Mouse (Mus musculus) G1E (cell line): ENCODE results near the gene AU040320. TPM values are rescaled to one million over a fixed set of nuclear protein-coding genes. Genes with fewer than 3 reads are reported as not detected.

Experiments used
- ATAC-seq: 2 replicates; pipeline ENCODE4 v1.8.0; 2016; ENCODE audit warnings: mild to moderate bottlenecking; ENCODE audit not compliant: insufficient number of reproducible peaks, poor library complexity, low FRiP score, severe bottlenecking; ENCODE audit errors: extremely low read depth
- DNase-seq: peaks from one replicate; pipeline ENCODE4 v3.0.0; 2012; ENCODE audit warnings: low spot score
- H3K27me3 ChIP-seq: 2 replicates; pipeline ENCODE4 v1.6.1; 2012; ENCODE audit warnings: mild to moderate bottlenecking, low read length, inconsistent platforms; ENCODE audit not compliant: insufficient read depth
- H3K36me3 ChIP-seq: replicated peaks from 2 replicates; pipeline ENCODE3; 2012; ENCODE audit warnings: mild to moderate bottlenecking, inconsistent platforms
- H3K4me1 ChIP-seq: 2 replicates; pipeline ENCODE4 v1.6.1; 2012; ENCODE audit warnings: low read depth, low read length, inconsistent platforms, mixed read lengths; ENCODE audit not compliant: insufficient read depth
- H3K4me3 ChIP-seq: 2 replicates; pipeline ENCODE4 v1.5.1; 2012; ENCODE audit warnings: low read depth, mild to moderate bottlenecking, inconsistent platforms, low read length, moderate library complexity, mixed read lengths
- H3K9me3 ChIP-seq: replicated peaks from 2 replicates; pipeline ENCODE4 v1.6.1; 2012; ENCODE audit warnings: inconsistent platforms
- CTCF ChIP-seq: IDR thresholded peaks from 2 replicates; pipeline ENCODE4 v1.5.1; 2012; ENCODE audit warnings: low read depth, low read length, inconsistent platforms, mixed read lengths
- GATA1 ChIP-seq: IDR thresholded peaks from 2 replicates; pipeline ENCODE4 v1.6.1; 2012; ENCODE audit warnings: borderline replicate concordance, low read length, inconsistent platforms, mixed read lengths
- GATA2 ChIP-seq: IDR thresholded peaks from 2 replicates; pipeline ENCODE4 v1.6.1; 2012; ENCODE audit warnings: low read depth, low read length, inconsistent platforms, borderline replicate concordance
- POLR2AphosphoS5 ChIP-seq: IDR thresholded peaks from 2 replicates; pipeline ENCODE4 v1.6.1; 2012; ENCODE audit warnings: low read depth, low read length, inconsistent platforms; ENCODE audit not compliant: insufficient replicate concordance
- TAL1 ChIP-seq: conservative IDR thresholded peaks from 2 replicates; pipeline ENCODE4 v1.6.1; 2012; ENCODE audit warnings: low read depth, low read length, inconsistent platforms, mixed read lengths
- polyA plus RNA-seq: library from polyadenylated mRNA; stranded (reverse); fragments of >175 nt; gene quantifications from 2 replicates; pipeline ENCODE4 v1.2.3, GENCODE M21; 2012
- total RNA-seq, 2 experiments: library from RNA; stranded (forward) in 1 of 2; stranded (reverse) in 1 of 2; fragments of 200-1000 nt in 1 of 2; fragments of >200 nt in 1 of 2; fragmentation: Nextera tagmentation in 1 of 2; gene quantifications; 2 replicates each; pipeline ENCODE4 v1.2.3; 2014 to 2017

Gene AU040320
- total and polyA plus RNA-seq, 3 experiments, result 15.5 to 41.5 (median 21.8) TPM

DNA sequence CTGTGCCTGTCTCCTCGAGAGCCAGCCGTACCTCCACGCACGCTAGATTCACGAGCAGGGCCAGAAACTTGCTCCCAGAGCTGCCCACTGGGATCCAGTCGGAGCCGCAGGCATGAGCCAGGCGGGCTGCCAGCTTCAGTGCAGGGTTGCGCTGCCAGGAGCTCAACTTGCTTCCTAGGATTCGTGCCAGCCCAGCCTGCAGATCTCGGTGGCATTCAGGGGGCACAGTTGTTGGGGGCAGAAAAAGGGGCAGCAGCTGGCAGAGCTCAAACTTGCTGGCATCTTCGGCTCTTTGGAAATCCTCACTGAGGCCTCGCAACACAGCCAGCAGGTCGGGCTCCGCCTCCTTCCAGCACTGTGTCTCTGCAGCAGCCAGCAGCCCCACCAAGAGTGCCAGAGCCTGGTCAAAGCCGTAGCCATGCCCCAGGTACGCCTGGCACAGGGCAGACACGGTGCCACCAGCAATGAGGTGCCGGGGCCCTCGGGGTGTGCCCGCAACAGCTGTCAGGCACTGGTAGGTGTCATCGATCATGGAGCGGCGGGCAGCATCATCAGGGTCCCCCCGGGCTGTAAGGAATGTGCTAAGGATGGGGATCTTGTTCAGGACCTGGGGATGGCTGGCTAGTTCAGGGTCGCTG lies 3.2 kb upstream of the AU040320 start:
- peaks cover 72% of the 10 kb centered on the region for H3K36me3 ChIP-seq
- peak overlapping the region; percentile 38; the same call in 1 of the 2 replicates for H3K4me3 ChIP-seq

GRCm38 (mm10) chr4:126750863-126751555 lies 2.3 kb upstream of the AU040320 start:
- Histone ChIP-seq H3K9me3 (no peaks in the 10 kb centered on the region), H3K27me3 (no peaks in the 10 kb centered on the region), H3K36me3 (peaks cover 65% of the 10 kb centered on the region), H3K4me1 (peaks cover 84% of the 10 kb centered on the region), H3K4me3 (no peak overlapping the region)
- ATAC-seq (no peak), DNase-seq (no peak)
- no peak for TF ChIP-seq POLR2AphosphoS5
- no peak for TF ChIP-seq CTCF
- no peak for TF ChIP-seq GATA2
- no peak for TF ChIP-seq TAL1

More for the DNA sequence above, 3.2 kb upstream of the AU040320 start:
- DNase-seq, result no peak
- no peak for ATAC-seq
- no peak for TF ChIP-seq GATA1
- TF ChIP-seq TAL1, result no peak
- no peak for TF ChIP-seq POLR2AphosphoS5
- TF ChIP-seq CTCF, result no peak
- no peak for TF ChIP-seq GATA2
- H3K9me3 ChIP-seq, result no peaks in the 10 kb centered on the region
- peaks cover 86% of the 10 kb centered on the region for H3K4me1 ChIP-seq
- H3K27me3 ChIP-seq, result no peaks in the 10 kb centered on the region

GRCm38 (mm10) chr4:126751556-126752023 lies 1.8 kb upstream of the AU040320 start:
- Histone ChIP-seq H3K4me3 (peak overlapping the region; percentile 47; the same call in 1 of the 2 replicates), H3K9me3 (no peaks in the 10 kb centered on the region), H3K36me3 (peaks cover 60% of the 10 kb centered on the region), H3K4me1 (peaks cover 78% of the 10 kb centered on the region), H3K27me3 (no peaks in the 10 kb centered on the region)
- no peak for TF ChIP-seq CTCF
- TF ChIP-seq GATA1, result no peak
- TF ChIP-seq GATA2, result no peak
- TF ChIP-seq TAL1, result no peak
- TF ChIP-seq POLR2AphosphoS5, result no peak
- ATAC-seq (no peak), DNase-seq (no peak)

- ATAC-seq (no peak), DNase-seq (no peak)
- Histone ChIP-seq H3K9me3 (no peaks in the 10 kb centered on the region), H3K4me1 (peaks cover 73% of the 10 kb centered on the region), H3K36me3 (peaks cover 59% of the 10 kb centered on the region), H3K27me3 (no peaks in the 10 kb centered on the region), H3K4me3 (peak overlapping the region; percentile 93)
- no peak for TF ChIP-seq TAL1
- no peak for TF ChIP-seq GATA2
- no peak for TF ChIP-seq GATA1
- no peak for TF ChIP-seq CTCF
Measured at GRCm38 (mm10) chr4:126752024-126752607, 1.2 kb upstream of the AU040320 start.

DNA sequence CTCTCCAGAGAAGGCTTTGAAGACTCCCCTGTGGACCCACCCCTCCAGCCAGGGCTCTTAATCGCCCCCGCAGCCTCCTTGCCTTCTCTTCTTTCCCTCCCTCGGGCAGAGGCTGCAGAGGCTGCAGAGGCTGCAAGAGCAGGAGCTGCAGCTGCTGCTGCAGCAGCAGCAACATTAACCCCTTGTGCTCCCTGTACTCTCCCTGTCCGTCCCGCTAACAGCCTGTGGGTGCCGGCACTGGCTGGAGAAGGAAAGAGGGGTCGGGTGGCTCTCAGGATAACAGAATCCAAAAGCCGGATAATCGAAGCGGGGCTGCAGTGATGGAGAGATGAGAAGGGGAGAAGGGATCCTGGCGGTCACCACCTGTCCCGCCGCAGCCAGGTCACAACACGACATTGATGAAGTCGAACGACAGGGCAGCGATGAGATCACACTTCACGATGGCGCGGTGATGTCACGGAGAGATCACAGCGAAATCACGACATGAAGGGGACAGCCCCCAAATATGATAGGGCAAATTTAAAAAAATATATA lies 669 bp upstream of the AU040320 start:
- ATAC-seq (no peak), DNase-seq (no peak)
- H3K36me3 ChIP-seq, result peaks cover 58% of the 10 kb centered on the region
- H3K4me3 ChIP-seq, result peak overlapping the region; percentile 93
- H3K4me1 ChIP-seq, result peaks cover 69% of the 10 kb centered on the region
- TF ChIP-seq GATA1, result no peak
- no peak for TF ChIP-seq POLR2AphosphoS5
- TF ChIP-seq TAL1, result no peak
- TF ChIP-seq CTCF, result no peak
- no peak for TF ChIP-seq GATA2
- H3K27me3 ChIP-seq, result no peaks in the 10 kb centered on the region
- H3K9me3 ChIP-seq, result no peaks in the 10 kb centered on the region

DNA sequence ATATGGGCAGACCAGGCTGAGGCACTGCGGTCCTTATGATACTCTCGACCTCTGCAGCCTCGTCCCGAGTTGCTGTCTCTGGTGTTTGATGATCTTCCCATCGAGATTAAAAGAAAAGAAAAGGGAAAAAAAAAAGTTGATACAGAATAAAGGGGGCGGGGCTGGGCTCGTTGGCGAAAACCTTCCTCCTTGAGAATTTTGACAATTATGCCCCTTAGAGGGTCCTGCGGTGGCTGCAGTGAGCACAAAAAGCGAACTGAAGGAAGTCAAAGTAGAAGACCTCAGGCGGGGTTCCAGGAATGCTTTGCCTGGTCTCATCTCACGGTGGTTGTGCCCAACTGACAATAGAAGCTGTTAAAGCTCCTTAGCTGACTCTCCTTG lies 877 bp downstream of the AU040320 start:
- no peak for TF ChIP-seq GATA2
- no peak for TF ChIP-seq GATA1
- no peak for TF ChIP-seq TAL1
- TF ChIP-seq CTCF, result no peak
- no peak for TF ChIP-seq POLR2AphosphoS5
- peak overlapping the region; percentile 93 for H3K4me3 ChIP-seq

More for the DNA sequence above, 877 bp downstream of the AU040320 start:
- DNase-seq (no peak), ATAC-seq (no peak)
- H3K36me3 ChIP-seq, result peaks cover 55% of the 10 kb centered on the region
- H3K9me3 ChIP-seq, result no peaks in the 10 kb centered on the region
- peaks cover 53% of the 10 kb centered on the region for H3K4me1 ChIP-seq
- H3K27me3 ChIP-seq, result no peaks in the 10 kb centered on the region
